Mouse (Mus musculus) neural tube, embryonic 10.5 days (tissue): ENCODE measurements at regions not wholly inside any gene's neighbourhood (a gene's known extent, or its start where the extent isn't known, plus 50 kb on each side); places are given as distances from the start of the nearest gene placed in this dataset.
A peak's percentile ranks its signal among the peaks of the same experiment; 100 is the strongest.
"Not testable (repeated sequence)": the region's sequence is repeated elsewhere in the genome, so short reads cannot be mapped to it uniquely, and the experiment has no call there.

ENCODE experiments used
- DNase-seq: peaks from one replicate; pipeline ENCODE4 v3.0.0-alpha.2; 2017; ENCODE audit warnings: low spot score; ENCODE audit errors: extremely low spot score

- not testable (repeated sequence) for DNase-seq
These were observed 58.7 kb upstream of the Srd5a3 start for GRCm38 (mm10) chr5:76081379-76081778.

GRCm38 (mm10) chr5:76080429-76080828 lies 59.6 kb upstream of the Srd5a3 start:
- no peak for DNase-seq

- DNase-seq = no peak
These were observed 60.7 kb upstream of the Srd5a3 start for GRCm38 (mm10) chr5:76079204-76080025.

GRCm38 (mm10) chr5:76078485-76078884 lies 61.6 kb upstream of the Srd5a3 start:
- no peak for DNase-seq

GRCm38 (mm10) chr5:76076283-76076682 lies 63.8 kb upstream of the Srd5a3 start:
- no peak for DNase-seq

- peak; percentile 40 for DNase-seq
These were observed 64.7 kb upstream of the Srd5a3 start for GRCm38 (mm10) chr5:76075401-76075800.

- no peak for DNase-seq
These were observed 72.2 kb upstream of the Srd5a3 start for GRCm38 (mm10) chr5:76067881-76068280.

- no peak for DNase-seq
These were observed 72.8 kb upstream of the Srd5a3 start for GRCm38 (mm10) chr5:76067231-76067630.

- no peak for DNase-seq
These were observed 74.3 kb upstream of the Srd5a3 start for GRCm38 (mm10) chr5:76065789-76066188.

GRCm38 (mm10) chr5:76065227-76065626 lies 74.8 kb upstream of the Srd5a3 start:
- no peak for DNase-seq

- DNase-seq = no peak
These were observed 75.4 kb upstream of the Srd5a3 start for GRCm38 (mm10) chr5:76064686-76065085.

- DNase-seq = no peak
These were observed 76.6 kb upstream of the Srd5a3 start for GRCm38 (mm10) chr5:76063473-76063872.

GRCm38 (mm10) chr5:76058011-76058410 lies 79.8 kb upstream of the Kdr start:
- DNase-seq = no peak

GRCm38 (mm10) chr5:76055849-76056248 lies 77.6 kb upstream of the Kdr start:
- DNase-seq = no peak

GRCm38 (mm10) chr5:76052782-76053181 lies 74.5 kb upstream of the Kdr start:
- no peak for DNase-seq

GRCm38 (mm10) chr5:76051658-76052057 lies 73.4 kb upstream of the Kdr start:
- no peak for DNase-seq

- no peak for DNase-seq
These were observed 70.0 kb upstream of the Kdr start for GRCm38 (mm10) chr5:76048103-76048874.

- DNase-seq = no peak
These were observed 65.6 kb upstream of the Kdr start for GRCm38 (mm10) chr5:76043521-76044510.

- DNase-seq = no peak
These were observed 62.4 kb upstream of the Kdr start for GRCm38 (mm10) chr5:76040454-76041203.

GRCm38 (mm10) chr5:76028729-76029128 lies 50.5 kb upstream of the Kdr start:
- DNase-seq = no peak
